Mouse (Mus musculus) embryonic facial prominence, embryonic 11.5 days (tissue): Measurements from ENCODE around the gene Hpd. TPM values are rescaled to one million over a fixed set of nuclear protein-coding genes. Genes with fewer than 3 reads are reported as not detected.

Experiments used
- ATAC-seq: fragments of 200-750 bp; cut with Nextera tagmentation; replicated peaks from 2 replicates; pipeline ENCODE4 v1.8.0; 2017; ENCODE audit warnings: low read depth; ENCODE audit not compliant: insufficient number of reproducible peaks, low FRiP score, low TSS enrichment
- DNase-seq: peaks from one replicate; pipeline ENCODE4 v3.0.0-alpha.2; 2015; ENCODE audit warnings: low spot score
- H3K27ac ChIP-seq: fragments of 300-500 bp; sonication (generic); replicated peaks from 2 replicates; pipeline ENCODE4 v1.5.1; 2014; ENCODE audit warnings: mild to moderate bottlenecking, low read depth, low read length, control low read depth
- H3K27me3 ChIP-seq: fragments of 300-500 bp; sonication (generic); 2 replicates; pipeline ENCODE4 v1.6.1; 2014; ENCODE audit warnings: mild to moderate bottlenecking, low read length, moderate library complexity, mixed read lengths; ENCODE audit not compliant: control insufficient read depth, insufficient read depth
- H3K36me3 ChIP-seq: fragments of 300-500 bp; sonication (generic); replicated peaks from 2 replicates; pipeline ENCODE4 v1.6.1; 2014; ENCODE audit warnings: low read depth, mild to moderate bottlenecking, low read length, moderate library complexity, mixed read lengths; ENCODE audit not compliant: control insufficient read depth, insufficient read depth
- H3K4me1 ChIP-seq: fragments of 300-500 bp; sonication (generic); 2 replicates; pipeline ENCODE4 v1.6.1; 2014; ENCODE audit warnings: low read length, mixed read lengths; ENCODE audit not compliant: control insufficient read depth, insufficient read depth
- H3K4me2 ChIP-seq: fragments of 300-500 bp; sonication (generic); 2 replicates; pipeline ENCODE4 v1.6.1; 2014; ENCODE audit warnings: low read depth, mild to moderate bottlenecking, control low read depth, low read length, moderate library complexity
- H3K4me3 ChIP-seq: fragments of 300-500 bp; sonication (generic); 2 replicates; pipeline ENCODE4 v1.5.1; 2014; ENCODE audit warnings: low read depth, low read length, control low read depth
- H3K9ac ChIP-seq: fragments of 300-500 bp; sonication (generic); replicated peaks from 2 replicates; pipeline ENCODE4 v1.6.1; 2014; ENCODE audit warnings: mild to moderate bottlenecking, control low read depth, low read length
- H3K9me3 ChIP-seq: fragments of 300-500 bp; sonication (generic); replicated peaks from 2 replicates; pipeline ENCODE4 v1.6.1; 2016; ENCODE audit warnings: mild to moderate bottlenecking, low read length, inconsistent platforms, mixed read lengths; ENCODE audit not compliant: control insufficient read depth
- WGBS: fragments of 180-500 bp; shearing (Covaris S2); extraction: QIAGEN DNeasy Blood & Tissue Kit; methylation state at CpG from one replicate; pipeline ENCODE4 v1.1.7; 2014; 5-methylcytosine and 5-hydroxymethylcytosine counted together
- polyA plus RNA-seq: library from polyadenylated mRNA; unstranded; fragments of >200 nt; fragmentation: Nextera tagmentation; extraction: Ambion mirVana; gene quantifications from 2 replicates; pipeline ENCODE4 v1.2.1, GENCODE M21; 2014

Gene Hpd
- polyA plus RNA-seq, 1 experiment from 2014 or later: not detected

DNA sequence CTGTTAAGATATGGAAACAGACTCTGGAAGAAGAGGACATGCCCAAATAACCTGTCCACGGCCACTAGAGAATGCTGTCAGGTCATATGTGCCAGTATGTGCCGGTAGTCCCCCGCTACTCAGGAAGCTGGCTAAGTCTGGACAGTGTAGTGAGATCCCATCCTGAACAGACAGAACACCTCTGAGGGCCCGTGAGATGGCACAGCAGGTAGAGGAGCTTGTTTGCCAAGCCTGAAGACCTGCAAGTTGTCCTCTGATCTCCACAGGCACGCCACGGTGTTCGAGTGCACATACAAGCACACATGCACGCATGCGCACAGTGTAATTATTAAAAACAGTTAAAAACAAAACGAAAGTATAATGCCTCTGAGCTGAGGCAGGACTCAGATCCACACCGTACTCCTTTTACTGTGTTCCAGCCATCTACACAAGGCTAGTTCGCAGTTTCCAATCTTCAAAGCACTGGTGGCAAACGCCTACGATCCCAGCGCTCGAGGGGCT, 13.0 kb upstream of the Hpd start:
- H3K9ac ChIP-seq: no peak overlapping the region
- DNase-seq (no peak), ATAC-seq (no peak)
- no peaks in the 10 kb centered on the region for H3K9me3 ChIP-seq
- no peaks in the 10 kb centered on the region for H3K27me3 ChIP-seq
- WGBS: 91% methylated on average over 16 of the region's 16 CpGs
- H3K4me3 ChIP-seq: no peak overlapping the region
- no peak overlapping the region for H3K4me2 ChIP-seq
- no peaks in the 10 kb centered on the region for H3K4me1 ChIP-seq
- no peak overlapping the region for H3K27ac ChIP-seq
- H3K36me3 ChIP-seq: no peaks in the 10 kb centered on the region

DNA sequence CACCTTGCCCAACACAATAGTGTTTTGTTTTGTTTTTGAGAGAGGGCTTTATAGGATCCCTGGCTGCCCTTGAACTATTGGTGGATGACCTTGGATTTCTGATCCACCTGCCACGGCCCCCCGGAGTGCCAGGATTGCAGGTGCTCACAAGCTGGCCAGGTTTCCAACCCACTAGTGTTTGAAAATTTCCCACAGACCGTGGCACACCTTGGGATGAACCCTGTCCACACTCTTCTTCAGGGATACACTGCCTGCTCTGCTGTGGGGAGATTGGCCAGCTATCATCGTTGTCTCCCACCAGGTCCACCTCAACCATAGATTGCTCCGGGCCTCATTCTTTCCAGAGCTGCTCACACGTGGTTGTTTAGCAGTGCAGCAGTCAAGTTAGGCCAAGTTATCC, 12.3 kb upstream of the Hpd start:
- no peak overlapping the region for H3K9ac ChIP-seq
- H3K27me3 ChIP-seq: no peaks in the 10 kb centered on the region
- no peaks in the 10 kb centered on the region for H3K36me3 ChIP-seq
- H3K9me3 ChIP-seq: no peaks in the 10 kb centered on the region
- ATAC-seq: no peak
- H3K4me3 ChIP-seq: no peak overlapping the region
- 86% methylated on average over 6 of the region's 6 CpGs for WGBS
- H3K27ac ChIP-seq: no peak overlapping the region
- H3K4me2 ChIP-seq: no peak overlapping the region
- no peak for DNase-seq
- H3K4me1 ChIP-seq: no peaks in the 10 kb centered on the region

DNA sequence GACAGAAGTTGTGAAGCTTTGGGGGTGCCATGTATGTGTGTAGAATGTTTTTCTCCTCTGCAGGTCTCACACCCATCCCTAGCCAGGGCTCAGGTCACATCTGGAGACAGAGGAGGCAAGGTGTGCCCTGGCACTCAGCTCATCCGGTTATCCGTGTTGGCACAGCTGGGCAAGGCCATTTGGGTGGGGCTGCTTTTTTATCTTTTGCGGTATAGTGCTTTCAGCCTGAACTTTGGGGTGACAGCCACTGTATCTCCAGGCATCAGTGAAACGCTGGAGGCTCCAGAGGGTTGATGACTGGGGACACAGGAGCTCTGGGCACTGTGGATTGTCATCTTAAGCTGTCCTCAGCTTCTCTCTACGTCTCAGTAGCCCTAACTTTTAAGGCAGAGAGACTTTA, 10.9 kb upstream of the Hpd start:
- ATAC-seq: no peak
- no peaks in the 10 kb centered on the region for H3K27me3 ChIP-seq
- H3K4me3 ChIP-seq: no peak overlapping the region
- H3K27ac ChIP-seq: no peak overlapping the region
- 81% methylated on average over 5 of the region's 5 CpGs for WGBS
- H3K9me3 ChIP-seq: no peaks in the 10 kb centered on the region
- no peaks in the 10 kb centered on the region for H3K4me1 ChIP-seq
- H3K4me2 ChIP-seq: no peak overlapping the region
- no peak for DNase-seq
- no peaks in the 10 kb centered on the region for H3K36me3 ChIP-seq
- H3K9ac ChIP-seq: no peak overlapping the region

DNA sequence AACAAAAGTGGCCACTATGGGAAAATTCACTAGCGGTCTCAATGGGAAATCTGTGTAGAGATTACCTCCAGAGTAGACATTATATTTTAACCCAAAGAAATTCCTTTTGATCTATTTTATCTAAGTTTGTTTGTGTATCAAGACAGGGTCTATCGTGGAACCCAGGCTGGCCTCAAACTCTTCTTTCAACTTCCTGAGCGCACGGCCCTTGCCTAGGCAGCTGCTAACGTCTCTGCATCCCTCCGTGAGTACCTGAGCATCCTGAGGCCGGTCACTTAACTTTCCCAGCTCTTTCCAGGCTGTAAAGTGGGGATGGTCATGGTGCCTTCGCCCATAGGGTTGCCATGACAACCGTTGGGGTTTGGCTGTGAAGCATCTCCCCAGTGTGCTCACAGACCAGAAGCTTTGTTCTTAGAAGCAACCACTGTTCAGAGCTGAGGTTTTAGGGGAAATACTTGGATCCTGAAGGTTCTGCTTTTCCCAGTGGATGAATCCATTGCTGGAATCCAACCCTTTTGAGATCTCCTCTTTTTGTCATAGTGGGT, 10.2 kb upstream of the Hpd start:
- ATAC-seq (no peak), DNase-seq (no peak)
- no peak overlapping the region for H3K4me2 ChIP-seq

DNA sequence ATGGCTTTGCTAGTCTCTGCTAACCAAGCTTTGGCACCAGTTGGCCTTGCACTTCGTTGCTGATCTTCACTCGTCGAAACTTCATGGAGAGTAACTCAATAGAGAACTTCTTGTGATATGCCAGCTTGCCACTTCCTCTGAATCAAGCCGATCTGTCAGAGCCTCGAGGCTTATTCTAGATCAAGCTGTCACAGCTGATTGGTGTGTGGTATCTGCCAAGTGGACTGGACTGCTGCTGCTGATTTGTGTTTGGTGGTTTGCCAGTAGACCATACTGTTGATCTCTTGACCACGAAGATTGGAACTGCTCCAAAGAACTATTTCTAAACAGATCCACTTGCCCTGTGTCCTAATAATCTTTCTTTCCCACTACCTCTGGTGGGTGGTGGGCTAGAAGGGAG, 8.9 kb upstream of the Hpd start:
- Histone ChIP-seq H3K27me3 (no peaks in the 10 kb centered on the region), H3K27ac (no peak overlapping the region), H3K9ac (no peak overlapping the region), H3K4me2 (no peak overlapping the region), H3K4me3 (no peak overlapping the region), H3K4me1 (no peaks in the 10 kb centered on the region), H3K9me3 (no peaks in the 10 kb centered on the region), H3K36me3 (no peaks in the 10 kb centered on the region)
- DNase-seq (no peak), ATAC-seq (no peak)
- 78% methylated on average over 6 of the region's 6 CpGs for WGBS

More for the DNA sequence above, 10.2 kb upstream of the Hpd start:
- H3K4me3 ChIP-seq: no peak overlapping the region
- H3K27me3 ChIP-seq: no peaks in the 10 kb centered on the region
- no peaks in the 10 kb centered on the region for H3K9me3 ChIP-seq
- no peak overlapping the region for H3K9ac ChIP-seq
- WGBS: 68% methylated on average over 9 of the region's 9 CpGs
- H3K27ac ChIP-seq: no peak overlapping the region
- no peaks in the 10 kb centered on the region for H3K36me3 ChIP-seq
- no peaks in the 10 kb centered on the region for H3K4me1 ChIP-seq

DNA sequence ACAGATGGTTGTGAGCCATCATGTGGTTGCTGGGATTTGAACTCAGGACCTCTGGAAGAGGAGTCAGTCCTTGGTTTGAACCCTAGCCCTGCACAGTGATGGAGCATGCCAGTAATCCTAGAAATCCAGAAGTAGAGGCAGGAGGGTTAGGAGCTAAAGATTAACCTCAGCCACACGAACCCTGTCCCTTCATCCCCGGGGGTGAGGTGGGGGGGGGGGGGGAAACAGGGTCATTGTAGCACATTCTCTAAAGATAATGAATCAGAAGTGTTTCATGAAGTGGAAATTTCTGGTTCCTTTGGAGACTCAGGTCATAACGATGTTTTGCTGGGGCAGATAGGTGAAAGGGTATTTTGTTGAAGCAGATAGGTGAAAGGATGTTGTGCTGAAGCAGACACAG, 8.4 kb upstream of the Hpd start:
- DNase-seq: no peak
- Histone ChIP-seq H3K4me2 (no peak overlapping the region), H3K27me3 (no peaks in the 10 kb centered on the region), H3K4me1 (no peaks in the 10 kb centered on the region), H3K9ac (no peak overlapping the region), H3K9me3 (no peaks in the 10 kb centered on the region), H3K27ac (no peak overlapping the region), H3K4me3 (no peak overlapping the region), H3K36me3 (no peaks in the 10 kb centered on the region)
- 74% methylated on average over 3 of the region's 3 CpGs for WGBS
- no peak for ATAC-seq

DNA sequence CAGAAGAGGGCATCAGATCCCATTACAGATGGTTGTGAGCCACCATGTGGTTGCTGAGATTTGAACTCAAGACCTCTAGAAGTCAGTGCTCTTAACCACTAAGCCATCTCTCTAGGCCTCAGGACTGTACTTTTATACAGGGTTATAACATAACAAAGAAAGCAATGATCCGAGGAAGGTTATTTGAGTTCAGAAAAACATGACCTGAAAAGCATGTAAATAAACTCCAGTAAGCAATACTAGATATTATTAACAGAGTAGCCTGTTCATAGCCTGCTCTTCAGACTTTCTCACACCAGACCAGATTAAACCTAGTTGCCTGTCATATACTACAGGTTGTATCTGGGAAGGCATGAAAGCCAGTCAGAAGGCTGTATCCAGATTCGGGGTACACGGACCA, 4.8 kb upstream of the Hpd start:
- H3K9ac ChIP-seq: no peak overlapping the region
- H3K4me3 ChIP-seq: no peak overlapping the region
- no peaks in the 10 kb centered on the region for H3K27me3 ChIP-seq
- ATAC-seq (no peak), DNase-seq (no peak)
- H3K9me3 ChIP-seq: no peaks in the 10 kb centered on the region
- H3K36me3 ChIP-seq: no peaks in the 10 kb centered on the region
- H3K27ac ChIP-seq: no peak overlapping the region
- 90% methylated on average over 3 of the region's 3 CpGs for WGBS
- H3K4me2 ChIP-seq: no peak overlapping the region
- H3K4me1 ChIP-seq: no peaks in the 10 kb centered on the region

DNA sequence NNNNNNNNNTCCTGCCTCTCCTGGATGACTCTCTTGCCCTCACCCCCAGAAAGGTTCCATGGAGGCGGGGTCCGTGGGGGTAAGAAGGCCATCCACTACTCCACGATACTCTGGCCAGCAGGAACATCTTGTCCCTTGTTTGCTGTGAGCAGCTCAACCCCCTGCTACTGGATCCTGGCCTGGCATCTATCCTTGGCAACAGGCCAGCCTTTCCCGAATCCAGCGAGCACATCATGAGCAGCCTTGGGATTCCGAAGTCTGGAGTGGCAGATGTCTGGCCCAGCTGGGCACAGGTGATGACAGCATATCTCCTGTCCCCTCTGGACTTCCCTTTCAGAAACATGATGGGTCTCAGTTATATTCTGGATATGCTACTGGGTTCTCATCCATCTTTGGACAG, 3.4 kb upstream of the Hpd start:
- ATAC-seq: no peak
- no peaks in the 10 kb centered on the region for H3K4me1 ChIP-seq
- 89% methylated on average over 6 of the region's 6 CpGs for WGBS
- no peak overlapping the region for H3K4me3 ChIP-seq
- no peaks in the 10 kb centered on the region for H3K9me3 ChIP-seq
- no peak overlapping the region for H3K9ac ChIP-seq
- H3K27ac ChIP-seq: no peak overlapping the region
- no peak for DNase-seq
- no peak overlapping the region for H3K4me2 ChIP-seq
- H3K36me3 ChIP-seq: no peaks in the 10 kb centered on the region
- no peaks in the 10 kb centered on the region for H3K27me3 ChIP-seq
